30 mouse cellular contexts compared by ENCODE assay signal in the genomic region with DNA sequence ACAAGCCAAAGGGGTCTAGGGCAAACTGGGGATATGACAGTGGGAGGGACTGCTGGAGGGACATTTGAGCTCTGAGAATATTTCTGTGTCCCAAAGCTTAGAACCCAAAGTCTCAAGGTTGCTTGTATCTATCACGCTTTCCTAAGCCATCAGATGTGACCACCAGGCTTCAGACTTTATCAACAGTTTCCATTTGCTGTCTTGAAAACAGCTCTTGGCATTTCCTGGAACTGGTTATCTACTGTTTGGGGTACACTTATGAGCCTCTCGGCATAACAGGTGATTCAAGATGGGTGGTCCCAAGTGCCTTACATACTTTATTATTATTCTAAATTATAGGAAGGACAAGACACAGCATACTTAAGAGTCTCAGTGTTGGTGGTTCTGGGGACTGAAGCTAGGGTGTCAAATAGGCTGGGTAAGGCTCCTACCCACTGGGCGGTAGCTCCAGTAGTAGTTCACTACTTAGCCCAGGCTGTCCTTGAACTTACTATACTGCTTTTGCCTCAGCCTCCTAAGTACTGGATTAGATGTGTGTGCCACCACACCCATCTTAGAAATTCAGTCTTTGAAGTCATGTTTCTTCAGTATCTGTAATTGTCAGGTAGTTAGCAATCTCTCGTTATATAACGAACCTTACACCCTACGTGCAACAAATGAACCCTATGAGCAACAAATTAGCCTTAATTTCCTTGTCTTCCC. TPM values are rescaled to one million over a fixed set of nuclear protein-coding genes. Genes with fewer than 3 reads are reported as not detected.
DNase-seq lines count a peak whose midpoint lies in the region; ATAC-seq and TF ChIP-seq lines count a peak whose summit lies in the region.
"Had no signal": no experiment of that assay in that cellular context is flagged by ENCODE, and none has a peak within 500 bp of the region (broad histone marks: within the 10 kb centered on the region; RNA-seq: fewer than 3 reads in every experiment).

No protein-coding gene starts in this region.

- no peak overlapping the region for H3K27ac ChIP-seq in stomach, embryonic 15.5 days
- no peak overlapping the region for H3K27ac ChIP-seq in stomach, postnatal 0 days (replicated peaks)
- peak overlapping the region; percentile 91 for H3K27ac ChIP-seq in liver, embryonic 15.5 days (replicated peaks)
- no peak overlapping the region for H3K27ac ChIP-seq in midbrain, embryonic 15.5 days
- H3K27ac ChIP-seq in heart, embryonic 12.5 days (ENCODE audit: poor library complexity, severe bottlenecking): no peak overlapping the region
- H3K27ac ChIP-seq: heart, embryonic 13.5 days; hindbrain, embryonic 15.5 days; limb, embryonic 13.5 days had no signal

- H3K4me3 ChIP-seq in stomach, embryonic 15.5 days (replicated peaks): no peak overlapping the region
- H3K4me3 ChIP-seq in stomach, postnatal 0 days (ENCODE audit: low read depth, low read length): no peak overlapping the region
- H3K4me3 ChIP-seq in liver, embryonic 15.5 days (replicated peaks): peak overlapping the region; percentile 21
- no peak overlapping the region for H3K4me3 ChIP-seq in midbrain, embryonic 15.5 days
- no peak overlapping the region for H3K4me3 ChIP-seq in heart, embryonic 12.5 days
- H3K4me3 ChIP-seq: heart, embryonic 13.5 days; hindbrain, embryonic 10.5 days; hindbrain, embryonic 15.5 days; limb, embryonic 13.5 days; myocyte; neural tube, embryonic 13.5 days had no signal

- H3K9ac ChIP-seq in stomach, embryonic 15.5 days: no peak overlapping the region
- H3K9ac ChIP-seq in stomach, postnatal 0 days (ENCODE audit: low read length): no peak overlapping the region
- peak overlapping the region; percentile 54; the same call in 1 of the 2 replicates for H3K9ac ChIP-seq in liver, embryonic 15.5 days
- no peak overlapping the region for H3K9ac ChIP-seq in midbrain, embryonic 15.5 days
- no peak overlapping the region for H3K9ac ChIP-seq in heart, embryonic 12.5 days
- H3K9ac ChIP-seq: heart, embryonic 13.5 days; hindbrain, embryonic 15.5 days; limb, embryonic 13.5 days; neural tube, embryonic 13.5 days had no signal

- 0 out of 2 replicates have a peak, but pooled peaks have one; percentile 15 for ATAC-seq in stomach, embryonic 15.5 days (ENCODE audit: insufficient read depth, low FRiP score, low read depth)
- no peak for ATAC-seq in stomach, postnatal 0 days (ENCODE audit: low FRiP score, low TSS enrichment)
- peak; percentile 76 for ATAC-seq in liver, embryonic 15.5 days (ENCODE audit: insufficient read depth)
- no peak for ATAC-seq in midbrain, embryonic 15.5 days (replicated peaks)
- no peak for ATAC-seq in heart, embryonic 12.5 days (ENCODE audit: insufficient number of reproducible peaks, low FRiP score)
- ATAC-seq: activated CD4-positive, CD25-positive, alpha-beta regulatory T cell, adult 4 months; CD4-positive, CD25-positive, alpha-beta regulatory T cell, adult 4 months; forebrain, embryonic 14.5 days; inflammation-experienced regulatory T-cells, adult 6 months had no signal

- TF ChIP-seq EP300 in stomach, postnatal 0 days (optimal IDR thresholded peaks at IDR 0.05): no peak

- WGBS in stomach, embryonic 15.5 days: 84% methylated on average over 6 of the region's 6 CpGs
- WGBS in stomach, postnatal 0 days: 87% methylated on average over 6 of the region's 6 CpGs
- WGBS in liver, embryonic 15.5 days (ENCODE audit: insufficient replicate concordance): 27% methylated on average over 6 of the region's 6 CpGs
- 90% methylated on average over 6 of the region's 6 CpGs for WGBS in midbrain, embryonic 15.5 days
- 80% methylated on average over 6 of the region's 6 CpGs for WGBS in heart, embryonic 12.5 days

- DNase-seq in stomach, postnatal 0 days (ENCODE audit: low spot score): no peak
- DNase-seq in liver: peak; percentile 39
- DNase-seq in frontal cortex, postnatal 10 days (ENCODE audit: low spot score in 2 of 2): no peak
- DNase-seq: adrenal gland, postnatal 10 days; gastrocnemius, postnatal 25 days; heart, adult 18-20 months; heart, postnatal 10 days; kidney, adult 11 months; kidney, postnatal 25 days; lung, adult 2 months; lung, postnatal 10 days; retina, postnatal 1 day; right cerebral cortex, postnatal 14 days; thymus, adult 18-20 months; thymus, postnatal 25 days had no signal

- H3K27me3 ChIP-seq in stomach, embryonic 15.5 days (replicated peaks): no peaks in the 10 kb centered on the region
- H3K27me3 ChIP-seq in stomach, postnatal 0 days (ENCODE audit: control insufficient read depth, insufficient read depth, low read length): no peaks in the 10 kb centered on the region
- H3K27me3 ChIP-seq in liver, embryonic 15.5 days: peaks cover 10% of the 10 kb centered on the region
- H3K27me3 ChIP-seq in midbrain, embryonic 15.5 days (replicated peaks): no peaks in the 10 kb centered on the region
- H3K27me3 ChIP-seq in heart, embryonic 12.5 days (replicated peaks): no peaks in the 10 kb centered on the region
- H3K27me3 ChIP-seq: heart, embryonic 13.5 days; hindbrain, embryonic 15.5 days; limb, embryonic 13.5 days; neural tube, embryonic 13.5 days had no signal

- no peak overlapping the region for H3K4me2 ChIP-seq in stomach, embryonic 15.5 days
- no peak overlapping the region for H3K4me2 ChIP-seq in stomach, postnatal 0 days (replicated peaks; ENCODE audit: low read depth)
- peak overlapping the region; percentile 65 for H3K4me2 ChIP-seq in liver, embryonic 15.5 days
- H3K4me2 ChIP-seq in midbrain, embryonic 15.5 days: no peak overlapping the region
- H3K4me2 ChIP-seq in heart, embryonic 12.5 days: no peak overlapping the region
- H3K4me2 ChIP-seq: heart, embryonic 13.5 days; hindbrain, embryonic 15.5 days; limb, embryonic 13.5 days; midbrain, embryonic 11.5 days; neural tube, embryonic 13.5 days had no signal

- H3K36me3 ChIP-seq in stomach, embryonic 15.5 days: peaks cover 18% of the 10 kb centered on the region
- peaks cover 3% of the 10 kb centered on the region; the same call in 1 of the 2 replicates for H3K36me3 ChIP-seq in stomach, postnatal 0 days (ENCODE audit: control insufficient read depth, insufficient read depth, low read length)
- H3K36me3 ChIP-seq in liver, embryonic 15.5 days (replicated peaks): peaks cover 33% of the 10 kb centered on the region
- peaks cover 10% of the 10 kb centered on the region for H3K36me3 ChIP-seq in midbrain, embryonic 15.5 days (replicated peaks)
- peaks cover 28% of the 10 kb centered on the region for H3K36me3 ChIP-seq in heart, embryonic 12.5 days

- no peaks in the 10 kb centered on the region for H3K9me3 ChIP-seq in stomach, embryonic 15.5 days
- H3K9me3 ChIP-seq in stomach, postnatal 0 days (ENCODE audit: control insufficient read depth, low read length): no peaks in the 10 kb centered on the region
- H3K9me3 ChIP-seq in liver, embryonic 15.5 days (replicated peaks): no peaks in the 10 kb centered on the region
- no peaks in the 10 kb centered on the region for H3K9me3 ChIP-seq in midbrain, embryonic 15.5 days
- H3K9me3 ChIP-seq in heart, embryonic 12.5 days (replicated peaks): no peaks in the 10 kb centered on the region
- H3K9me3 ChIP-seq: heart, embryonic 13.5 days; hindbrain, embryonic 10.5 days; hindbrain, embryonic 15.5 days; limb, embryonic 13.5 days; neural tube, embryonic 13.5 days had no signal

- TF ChIP-seq CTCF in stomach, postnatal 0 days (IDR thresholded peaks at IDR 0.05; ENCODE audit: low read depth): no peak

- peaks cover 15% of the 10 kb centered on the region for H3K4me1 ChIP-seq in stomach, embryonic 15.5 days
- H3K4me1 ChIP-seq in stomach, postnatal 0 days (replicated peaks; ENCODE audit: control insufficient read depth, insufficient read depth): no peaks in the 10 kb centered on the region
- peaks cover 75% of the 10 kb centered on the region for H3K4me1 ChIP-seq in liver, embryonic 15.5 days (replicated peaks)
- H3K4me1 ChIP-seq in midbrain, embryonic 15.5 days: peaks cover 19% of the 10 kb centered on the region
- H3K4me1 ChIP-seq in heart, embryonic 12.5 days (replicated peaks): peaks cover 24% of the 10 kb centered on the region

RNA-seq across cellular contexts. Expression of gene Fam131a, which starts 10.8 kb away (rescaled TPM):
- polyA plus RNA-seq in stomach, embryonic 15.5 days (2015; fragmentation: Nextera tagmentation; extraction: Ambion mirVana): 8.5 and 9.1 TPM in 2 replicates
- 6.7 and 7.0 TPM in 2 replicates for polyA plus RNA-seq in stomach, postnatal 0 days (2015; fragmentation: Nextera tagmentation; extraction: Ambion mirVana)
- polyA plus RNA-seq in liver, embryonic 15.5 days (2015; fragmentation: Nextera tagmentation; extraction: Ambion mirVana): 1.3 and 1.8 TPM in 2 replicates
- 58.1 and 58.5 TPM in 2 replicates for polyA plus RNA-seq in midbrain, embryonic 15.5 days (2015; fragmentation: Nextera tagmentation; extraction: Ambion mirVana)
- polyA plus RNA-seq in heart, embryonic 12.5 days (2016; fragmentation: Nextera tagmentation; extraction: Ambion mirVana): 4.0 and 5.2 TPM in 2 replicates

RNA-seq across cellular contexts. Expression of gene Polr2h, which starts 13.6 kb away (rescaled TPM):
- polyA plus RNA-seq in stomach, embryonic 15.5 days (2015; fragmentation: Nextera tagmentation; extraction: Ambion mirVana): 95.7 and 97.3 TPM in 2 replicates
- 59.5 and 60.4 TPM in 2 replicates for polyA plus RNA-seq in stomach, postnatal 0 days (2015; fragmentation: Nextera tagmentation; extraction: Ambion mirVana)
- polyA plus RNA-seq in liver, embryonic 15.5 days (2015; fragmentation: Nextera tagmentation; extraction: Ambion mirVana): 36.4 and 39.3 TPM in 2 replicates
- polyA plus RNA-seq in midbrain, embryonic 15.5 days (2015; fragmentation: Nextera tagmentation; extraction: Ambion mirVana): 82.3 and 90.6 TPM in 2 replicates
- polyA plus RNA-seq in heart, embryonic 12.5 days (2016; fragmentation: Nextera tagmentation; extraction: Ambion mirVana): 45.0 and 50.5 TPM in 2 replicates

RNA-seq across cellular contexts. Expression of gene Clcn2, which starts 13.7 kb away (rescaled TPM):
- 15.3 and 20.2 TPM in 2 replicates for polyA plus RNA-seq in stomach, embryonic 15.5 days (2015; fragmentation: Nextera tagmentation; extraction: Ambion mirVana)
- 8.4 and 10.7 TPM in 2 replicates for polyA plus RNA-seq in stomach, postnatal 0 days (2015; fragmentation: Nextera tagmentation; extraction: Ambion mirVana)
- polyA plus RNA-seq in liver, embryonic 15.5 days (2015; fragmentation: Nextera tagmentation; extraction: Ambion mirVana): 9.5 and 13.7 TPM in 2 replicates
- polyA plus RNA-seq in midbrain, embryonic 15.5 days (2015; fragmentation: Nextera tagmentation; extraction: Ambion mirVana): 33.7 and 33.8 TPM in 2 replicates
- 6.2 and 7.0 TPM in 2 replicates for polyA plus RNA-seq in heart, embryonic 12.5 days (2016; fragmentation: Nextera tagmentation; extraction: Ambion mirVana)

RNA-seq across cellular contexts. Expression of gene Chrd, which starts 29.1 kb away (rescaled TPM):
- 4.0 and 4.7 TPM in 2 replicates for polyA plus RNA-seq in stomach, embryonic 15.5 days (2015; fragmentation: Nextera tagmentation; extraction: Ambion mirVana)
- polyA plus RNA-seq in stomach, postnatal 0 days (2015; fragmentation: Nextera tagmentation; extraction: Ambion mirVana): 2.9 and 3.9 TPM in 2 replicates
- 0.37 and 0.47 TPM in 2 replicates for polyA plus RNA-seq in liver, embryonic 15.5 days (2015; fragmentation: Nextera tagmentation; extraction: Ambion mirVana)
- 5.6 and 5.7 TPM in 2 replicates for polyA plus RNA-seq in midbrain, embryonic 15.5 days (2015; fragmentation: Nextera tagmentation; extraction: Ambion mirVana)
- polyA plus RNA-seq in heart, embryonic 12.5 days (2016; fragmentation: Nextera tagmentation; extraction: Ambion mirVana): 0.54 and 0.94 TPM in 2 replicates
- polyA plus RNA-seq: activated CD4-positive, CD25-positive, alpha-beta regulatory T cell, adult 4 months; CD4-positive, CD25-positive, alpha-beta regulatory T cell, adult 4 months; inflammation-experienced regulatory T-cells, adult 6 months had no signal

RNA-seq across cellular contexts. Expression of gene Thpo, which starts 30.5 kb away (rescaled TPM):
- polyA plus RNA-seq in stomach, embryonic 15.5 days (2015; fragmentation: Nextera tagmentation; extraction: Ambion mirVana): 1.0 and 1.1 TPM in 2 replicates
- 0.40 and 0.42 TPM in 2 replicates for polyA plus RNA-seq in stomach, postnatal 0 days (2015; fragmentation: Nextera tagmentation; extraction: Ambion mirVana)
- polyA plus RNA-seq in liver, embryonic 15.5 days (2015; fragmentation: Nextera tagmentation; extraction: Ambion mirVana): 5.0 and 5.6 TPM in 2 replicates
- polyA plus RNA-seq in midbrain, embryonic 15.5 days (2015; fragmentation: Nextera tagmentation; extraction: Ambion mirVana): 1.3 and 1.7 TPM in 2 replicates
- polyA plus RNA-seq in heart, embryonic 12.5 days (2016; fragmentation: Nextera tagmentation; extraction: Ambion mirVana): 0.14 and 0.22 TPM in 2 replicates
- polyA plus RNA-seq: CD4-positive, CD25-positive, alpha-beta regulatory T cell, adult 4 months; inflammation-experienced regulatory T-cells, adult 6 months had no signal

Comparison
In these comparisons a context has a peak if more than half of its experiments do, and no peak if none do; other contexts are left out.
1. ATAC-seq: peak in stomach, embryonic 15.5 days (single experiment) and liver, embryonic 15.5 days (single experiment); none in stomach, postnatal 0 days (single experiment), midbrain, embryonic 15.5 days (single experiment) and heart, embryonic 12.5 days (single experiment).